Mouse (Mus musculus) embryo, embryonic 9.5 days (tissue): ENCODE results near the gene Edar.

Experiments used
- DNase-seq: peaks from one replicate; pipeline ENCODE4 v3.0.0-alpha.2; 2017; ENCODE audit errors: extremely low spot score

The Edar gene

DNA sequence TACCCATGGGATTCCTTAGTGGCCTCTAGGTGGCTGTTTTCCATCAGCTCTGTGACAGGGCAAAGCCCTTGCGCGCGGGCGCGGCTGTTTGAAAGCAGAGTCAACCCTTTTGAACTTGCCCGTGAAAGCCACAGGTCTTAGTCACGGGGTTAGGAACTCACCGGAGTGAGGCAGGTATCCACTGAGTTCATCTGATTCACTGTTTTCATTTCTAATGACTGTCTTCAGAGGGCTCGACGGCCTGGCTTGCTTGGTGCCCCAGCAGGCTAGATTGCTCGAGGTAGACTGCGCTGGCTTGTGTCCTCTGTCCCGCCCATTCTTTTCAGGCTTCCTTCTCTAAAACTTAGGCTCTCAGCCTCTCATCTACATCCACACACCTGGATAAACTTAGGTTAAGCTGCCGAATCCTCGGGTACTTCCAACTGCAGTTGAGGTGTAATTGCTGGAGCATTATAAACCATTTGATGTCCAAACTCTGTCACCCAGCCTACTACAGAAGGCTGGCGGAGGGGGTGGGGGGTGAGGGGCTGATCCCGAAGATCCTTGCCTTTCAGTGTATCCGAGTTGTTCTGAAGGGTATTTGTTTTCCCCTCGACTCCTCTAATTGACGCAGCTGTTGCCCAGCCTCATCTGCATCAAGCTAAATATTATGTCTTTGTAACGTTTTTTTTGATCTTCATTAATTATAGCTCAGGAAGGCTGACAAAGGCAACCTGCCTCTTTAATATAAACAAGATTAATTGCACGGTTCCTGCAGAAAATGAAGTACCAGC, 24.0 kb downstream of the Edar start:
- peak; percentile 47 for DNase-seq

DNA sequence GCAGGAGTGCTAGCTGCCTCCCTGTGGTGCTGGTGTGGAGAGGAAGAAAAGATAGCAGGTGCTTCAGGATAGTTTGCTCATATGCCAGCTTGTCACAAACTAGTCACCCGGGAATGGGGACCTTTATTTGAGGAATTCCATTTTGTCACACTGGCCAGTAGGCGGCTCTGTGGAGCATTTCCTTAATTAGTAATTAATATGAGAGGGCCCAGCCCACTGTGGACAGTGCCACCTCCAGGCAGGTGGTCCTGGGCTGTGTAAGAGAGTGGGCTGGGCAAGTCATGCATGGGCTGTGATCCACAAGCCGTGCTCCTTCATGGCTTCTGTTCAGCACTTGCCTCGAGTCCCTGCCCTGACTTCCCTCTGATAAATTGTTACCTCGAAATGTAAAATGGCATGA, 26.7 kb downstream of the Edar start:
- DNase-seq, result no peak

DNA sequence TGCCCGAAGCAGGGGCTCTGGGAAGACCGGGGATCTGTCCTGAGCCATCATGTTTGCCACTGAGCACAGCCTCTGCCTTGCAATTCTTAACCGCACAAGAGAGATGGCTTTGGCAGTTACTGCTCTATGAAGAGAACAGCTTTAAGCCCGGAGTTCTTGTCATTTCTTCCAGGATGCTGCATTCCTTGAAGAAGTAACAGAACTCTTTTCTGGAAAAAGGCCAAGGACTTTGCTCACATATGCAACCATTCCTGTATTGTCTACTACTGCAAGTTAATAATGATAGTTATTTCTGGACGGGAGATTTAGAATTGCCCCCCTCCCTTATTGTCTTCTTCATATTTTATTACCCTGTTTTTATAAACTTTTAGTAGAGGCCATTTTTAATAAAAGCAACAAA, 30.8 kb downstream of the Edar start:
- no peak for DNase-seq

DNA sequence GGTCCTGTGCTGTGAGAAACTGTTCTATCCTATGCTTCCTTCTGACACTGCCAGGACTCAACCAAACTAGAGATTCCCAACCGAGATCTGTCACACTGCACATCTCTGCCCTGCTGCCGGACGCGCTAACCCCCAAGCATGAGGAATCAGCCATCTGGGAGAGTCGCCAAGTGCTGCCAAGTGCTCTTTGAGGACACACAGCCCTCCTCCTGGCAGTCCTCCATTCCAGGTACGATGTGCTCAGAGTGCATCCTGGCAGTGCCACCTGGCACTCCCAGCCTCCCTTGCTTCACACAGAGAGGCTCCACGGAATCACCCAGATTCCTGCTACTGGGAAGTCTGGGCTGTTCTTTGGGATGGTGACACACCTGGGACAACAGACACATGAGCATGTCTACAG, 31.3 kb downstream of the Edar start:
- DNase-seq, result no peak

DNA sequence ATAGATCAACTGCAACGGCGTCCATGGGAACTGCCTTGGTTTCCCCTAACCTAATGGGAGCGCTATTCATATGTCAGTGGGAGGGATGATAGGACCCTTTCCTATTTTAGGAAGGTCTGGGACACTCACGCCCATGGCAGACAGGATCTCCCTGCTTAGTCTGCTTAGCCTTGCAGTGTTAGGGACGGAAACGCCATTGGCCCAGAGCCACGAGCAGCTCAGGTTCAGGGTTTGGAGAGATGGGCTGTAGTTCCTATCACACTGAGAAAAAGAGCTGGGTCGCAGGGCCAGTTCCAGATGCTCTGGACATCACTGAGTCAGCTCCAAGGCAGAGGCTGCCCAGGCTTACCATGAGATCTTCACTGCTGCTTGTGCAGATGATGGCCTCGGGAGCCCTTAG, 32.5 kb downstream of the Edar start:
- DNase-seq, result no peak

DNA sequence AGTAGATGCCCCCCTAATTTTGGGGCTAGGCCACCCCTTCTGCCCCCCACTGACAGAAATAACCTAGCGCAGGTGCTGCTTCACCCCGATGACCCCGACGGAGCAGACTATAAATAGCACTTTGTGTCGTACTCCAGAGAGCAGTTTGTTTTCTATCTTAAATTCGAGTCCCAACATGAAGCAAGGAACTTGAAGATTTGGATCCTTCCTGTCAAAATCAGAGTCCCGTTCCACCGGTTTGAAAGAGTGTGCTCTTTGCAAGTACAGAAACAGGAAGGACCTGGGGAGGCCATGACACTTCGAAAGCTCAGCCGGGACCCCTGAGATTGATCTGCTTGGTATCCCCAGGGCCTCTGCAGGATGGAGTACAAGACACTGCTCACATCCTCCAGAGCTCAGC, 33.8 kb downstream of the Edar start:
- DNase-seq, result no peak

DNA sequence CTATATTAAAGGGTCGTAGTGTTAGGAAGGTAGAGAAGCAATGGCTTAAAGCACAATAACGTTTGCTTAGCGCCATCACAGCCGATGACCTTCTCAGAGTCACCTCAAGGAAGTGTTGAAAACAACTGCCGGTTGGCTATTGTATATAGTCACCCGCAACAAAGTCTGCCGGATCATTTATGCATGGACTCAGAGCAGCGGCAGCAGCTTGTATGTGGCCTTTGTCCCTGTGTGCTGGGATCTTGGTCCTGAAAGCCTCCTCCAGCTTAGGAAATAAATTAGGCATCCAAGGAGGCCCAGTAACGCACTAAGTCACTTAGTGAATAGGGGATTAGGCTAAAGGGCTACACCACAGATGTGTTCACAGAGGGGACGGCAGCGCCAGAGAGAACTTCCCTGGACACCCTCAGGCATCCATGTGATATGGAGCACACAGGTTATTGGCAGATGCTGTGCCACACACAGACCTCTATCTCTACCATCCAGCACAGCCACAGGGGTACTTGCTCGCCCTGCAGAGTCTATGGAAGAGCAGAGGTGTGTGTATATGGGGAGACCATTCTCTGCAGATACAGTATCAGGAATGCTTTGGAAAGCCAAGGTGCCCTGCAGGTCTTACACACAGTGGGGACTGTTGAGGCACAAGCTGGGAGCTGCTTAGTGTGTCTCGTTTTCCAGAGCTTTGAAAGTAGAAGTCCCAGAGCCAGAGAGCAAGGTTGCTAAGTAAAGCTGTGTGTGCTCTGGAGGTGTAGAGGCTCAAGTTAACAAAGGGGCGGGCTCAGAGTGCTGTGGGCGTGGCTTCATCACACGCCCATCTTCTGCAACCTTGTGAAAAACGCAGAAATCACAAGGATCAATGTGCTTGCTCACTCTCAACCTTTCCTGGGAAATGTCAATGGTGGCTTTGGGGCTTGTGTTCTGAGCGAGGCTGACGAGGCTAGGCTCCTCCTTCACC, 34.7 kb downstream of the Edar start:
- DNase-seq, result no peak

DNA sequence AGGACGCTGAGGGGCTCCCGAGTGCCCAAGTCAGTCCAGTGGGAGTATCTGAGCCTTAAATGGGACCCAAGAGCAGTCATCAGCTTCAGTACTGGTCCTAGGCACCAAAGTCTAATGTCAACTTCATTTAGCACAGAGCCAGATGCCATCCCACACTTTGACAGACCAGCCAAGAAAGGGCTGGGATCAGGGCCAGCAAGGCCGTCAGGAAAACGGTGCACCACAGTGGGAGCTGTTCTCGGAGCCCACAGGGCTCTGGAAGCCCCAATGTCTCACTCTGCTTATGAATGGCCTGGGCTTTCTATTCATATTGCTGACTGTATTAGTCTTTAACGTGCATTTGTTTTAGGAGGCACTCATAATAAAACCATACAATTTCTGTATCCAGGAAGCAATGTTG, 36.2 kb downstream of the Edar start:
- DNase-seq, result no peak

DNA sequence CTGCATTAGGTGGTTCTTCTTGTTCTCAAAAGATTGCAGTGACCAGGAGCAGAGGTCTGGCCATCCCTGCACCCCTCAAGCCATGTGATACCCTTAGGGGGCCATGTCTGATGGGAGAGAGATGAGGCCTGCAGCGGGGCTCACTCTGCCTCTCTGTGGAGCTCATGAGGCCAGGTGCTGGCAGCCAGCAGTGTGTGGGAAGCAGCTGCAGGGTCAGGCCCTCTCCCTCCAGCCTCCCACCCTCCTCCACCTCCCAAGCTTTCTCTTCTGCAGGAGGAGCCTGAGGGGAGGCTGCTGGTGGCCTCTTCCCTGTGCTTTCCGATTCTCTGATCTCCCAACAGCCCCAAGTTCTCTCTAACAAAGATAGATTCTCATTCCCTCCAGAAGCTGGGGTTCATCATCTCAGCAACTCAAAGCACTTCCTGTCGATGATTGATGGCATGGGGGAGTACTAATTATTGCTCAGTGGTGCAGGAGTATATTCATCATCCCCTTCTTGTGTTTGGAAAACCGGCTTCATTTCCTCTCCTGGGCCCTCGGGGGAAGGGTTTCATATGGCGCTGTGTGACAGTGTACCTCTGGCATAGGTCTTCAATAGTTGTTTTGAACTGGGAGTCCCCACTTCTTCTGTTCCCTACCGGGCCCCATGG, 38.9 kb downstream of the Edar start:
- peak; percentile 25 for DNase-seq

DNA sequence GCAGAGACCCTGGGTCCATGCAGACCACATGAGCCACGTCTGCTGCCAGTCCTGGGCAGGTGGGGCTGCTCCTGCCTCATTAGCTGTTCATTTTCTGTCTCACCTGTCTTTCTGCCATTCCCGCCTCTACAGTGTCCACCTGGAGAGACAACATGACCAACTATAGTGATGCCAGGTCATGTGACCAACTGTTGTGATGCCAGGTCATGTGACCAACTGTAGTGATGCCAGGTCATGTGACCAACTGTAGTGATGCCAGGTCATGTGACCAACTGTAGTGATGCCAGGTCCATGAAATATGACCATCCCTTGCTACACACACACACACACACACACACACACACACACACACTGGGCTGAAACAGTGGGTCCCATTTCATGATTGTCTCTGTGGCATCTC, 41.9 kb downstream of the Edar start:
- DNase-seq, result no peak

DNA sequence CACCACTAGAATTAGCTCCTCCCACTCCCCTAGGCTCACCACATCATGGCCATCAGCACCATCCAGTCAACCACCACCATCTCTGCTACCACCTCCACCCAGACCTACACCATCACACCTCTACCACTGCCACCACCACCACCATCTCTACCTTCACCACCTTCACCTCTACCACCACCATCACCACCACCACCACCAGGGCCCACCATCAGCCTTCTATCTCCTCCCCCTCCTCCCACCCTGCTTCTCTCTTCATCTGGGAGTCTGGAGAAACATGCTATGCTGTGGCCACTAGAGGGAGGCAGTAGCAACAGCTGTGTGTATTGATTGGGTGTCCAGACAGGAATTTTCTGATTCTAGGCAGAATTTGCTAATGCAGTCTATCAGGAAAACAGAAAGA, 47.9 kb downstream of the Edar start:
- DNase-seq, result peak; percentile 28

DNA sequence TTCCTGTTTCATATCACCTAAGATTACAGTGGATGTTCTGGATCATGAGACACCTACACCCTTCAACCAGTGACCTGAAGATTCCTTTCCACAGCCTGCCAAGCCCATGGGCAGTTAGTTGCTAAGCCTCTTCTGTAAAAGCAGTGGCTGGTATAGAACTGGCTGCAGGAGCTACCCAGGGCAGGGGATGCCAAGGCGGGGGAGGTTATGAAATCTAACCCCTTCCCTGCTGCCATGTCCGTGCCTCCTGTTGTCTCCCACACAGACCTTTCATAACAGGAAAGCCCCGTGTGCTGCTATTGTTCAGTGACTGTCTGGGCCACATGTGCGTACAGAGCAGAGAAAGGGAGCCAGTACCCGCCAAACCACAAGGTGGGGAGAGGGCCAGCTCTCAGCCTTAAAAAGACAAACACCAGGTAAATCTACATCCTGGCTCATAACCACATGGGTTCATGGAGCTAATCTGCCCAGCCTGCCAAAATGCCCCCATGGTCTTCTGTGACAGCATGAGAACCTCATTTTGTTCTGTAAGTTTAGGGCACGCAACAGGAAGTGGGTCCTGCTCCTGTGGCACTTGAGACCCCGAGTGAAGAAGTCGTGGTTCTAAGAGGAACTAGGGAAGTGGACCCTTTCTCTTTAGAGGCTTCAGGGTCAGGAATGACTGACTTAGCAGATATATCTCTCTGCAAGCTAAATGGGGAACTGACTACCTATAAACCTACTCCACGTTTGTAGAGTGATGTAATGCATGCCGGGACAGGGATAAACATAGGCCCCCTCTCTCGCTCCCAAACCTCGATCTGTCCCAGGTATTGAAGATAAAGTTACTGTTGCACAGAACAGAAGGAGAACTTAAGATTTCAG, 50.4 kb downstream of the Edar start:
- no peak for DNase-seq

DNA sequence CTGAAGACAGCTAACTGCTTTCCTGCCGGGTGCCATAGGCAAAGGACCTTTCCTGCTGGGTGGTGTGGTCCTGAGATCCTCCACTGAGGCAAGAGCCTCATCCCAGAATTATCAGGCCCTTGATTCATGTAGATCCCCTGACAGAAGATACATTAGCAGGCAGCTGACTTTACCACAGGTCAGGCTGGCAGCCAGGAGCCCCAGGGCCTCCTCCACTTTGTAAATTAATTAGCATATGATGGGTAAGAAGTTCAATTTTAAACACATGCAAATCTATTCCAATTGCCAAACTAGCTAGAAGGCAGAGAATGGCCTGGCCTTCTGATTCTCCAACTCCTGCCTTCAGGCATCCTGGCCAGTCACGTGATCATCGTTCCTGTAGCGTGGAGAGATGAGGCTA, 56.2 kb downstream of the Edar start:
- no peak for DNase-seq

DNA sequence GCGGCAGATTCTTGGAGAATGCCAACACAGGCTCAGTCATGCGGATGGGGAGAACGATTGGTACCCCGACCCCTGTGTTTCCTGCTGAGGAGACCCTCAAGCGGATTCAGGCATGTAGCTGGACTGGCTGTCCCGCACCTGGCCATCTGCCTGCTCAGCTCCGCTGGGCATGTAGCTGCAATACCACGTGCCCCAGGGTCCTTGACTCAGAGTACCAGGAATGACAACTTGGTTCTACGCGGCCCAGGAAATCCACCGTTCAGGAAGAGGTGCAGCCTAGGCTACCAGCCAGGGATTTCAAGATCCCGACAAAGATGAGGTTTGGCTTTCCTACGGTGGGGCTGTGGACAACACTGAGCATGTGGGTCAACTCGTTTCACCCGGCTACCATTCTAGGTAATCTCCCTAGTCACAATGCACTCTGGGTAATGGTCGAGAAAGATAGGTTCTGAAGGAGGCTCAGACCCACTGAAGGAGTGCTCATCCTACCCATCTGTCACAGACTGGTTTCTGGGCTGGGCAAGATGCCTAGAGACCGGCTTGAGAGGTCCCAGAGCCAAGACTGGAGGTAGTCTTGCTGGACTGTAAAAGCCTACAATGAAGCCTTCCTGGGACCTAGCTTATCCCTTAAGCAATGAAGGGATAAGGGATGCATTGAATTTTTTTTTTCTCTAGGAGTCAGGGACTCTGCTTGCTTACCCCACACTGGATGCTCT, 56.8 kb downstream of the Edar start:
- no peak for DNase-seq

DNA sequence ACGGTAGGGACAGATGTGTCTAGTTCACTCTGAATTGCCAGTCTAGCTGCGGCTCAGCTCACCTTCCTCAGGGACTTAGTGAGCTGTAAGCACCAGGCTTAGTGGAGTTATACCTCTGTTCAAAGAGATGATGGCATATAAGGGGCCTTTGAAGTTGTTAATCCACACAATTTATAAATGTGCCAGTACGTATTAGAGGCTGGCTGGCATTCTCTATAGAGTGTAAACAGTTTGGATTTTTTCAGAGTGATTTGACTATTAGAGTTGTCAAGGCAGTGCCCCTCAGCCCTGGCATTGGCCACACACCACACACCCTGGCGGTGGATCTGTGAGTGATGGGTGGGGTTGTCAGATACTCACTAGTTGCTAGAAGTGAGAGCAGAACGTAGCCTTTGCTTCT, 58.9 kb downstream of the Edar start:
- DNase-seq, result no peak

DNA sequence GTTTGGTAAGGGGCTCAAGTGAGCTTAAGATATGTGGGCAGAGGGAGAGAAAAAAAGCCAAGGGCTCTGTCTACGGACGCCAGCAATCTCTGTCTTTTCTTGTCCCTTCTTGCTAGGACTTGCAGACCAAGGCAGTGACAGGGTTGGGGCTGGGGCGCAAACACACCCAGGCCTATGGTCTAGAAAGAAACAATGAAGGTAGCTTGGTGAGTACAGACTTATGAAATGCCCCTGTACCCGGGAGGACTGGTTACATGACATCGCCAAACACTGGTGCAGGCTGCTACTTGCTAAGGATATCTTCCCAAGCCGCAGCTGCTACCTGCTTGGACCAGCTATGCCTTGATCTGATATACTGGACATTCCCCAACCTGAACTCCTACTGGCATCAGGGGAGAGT, 60.9 kb downstream of the Edar start:
- no peak for DNase-seq

DNA sequence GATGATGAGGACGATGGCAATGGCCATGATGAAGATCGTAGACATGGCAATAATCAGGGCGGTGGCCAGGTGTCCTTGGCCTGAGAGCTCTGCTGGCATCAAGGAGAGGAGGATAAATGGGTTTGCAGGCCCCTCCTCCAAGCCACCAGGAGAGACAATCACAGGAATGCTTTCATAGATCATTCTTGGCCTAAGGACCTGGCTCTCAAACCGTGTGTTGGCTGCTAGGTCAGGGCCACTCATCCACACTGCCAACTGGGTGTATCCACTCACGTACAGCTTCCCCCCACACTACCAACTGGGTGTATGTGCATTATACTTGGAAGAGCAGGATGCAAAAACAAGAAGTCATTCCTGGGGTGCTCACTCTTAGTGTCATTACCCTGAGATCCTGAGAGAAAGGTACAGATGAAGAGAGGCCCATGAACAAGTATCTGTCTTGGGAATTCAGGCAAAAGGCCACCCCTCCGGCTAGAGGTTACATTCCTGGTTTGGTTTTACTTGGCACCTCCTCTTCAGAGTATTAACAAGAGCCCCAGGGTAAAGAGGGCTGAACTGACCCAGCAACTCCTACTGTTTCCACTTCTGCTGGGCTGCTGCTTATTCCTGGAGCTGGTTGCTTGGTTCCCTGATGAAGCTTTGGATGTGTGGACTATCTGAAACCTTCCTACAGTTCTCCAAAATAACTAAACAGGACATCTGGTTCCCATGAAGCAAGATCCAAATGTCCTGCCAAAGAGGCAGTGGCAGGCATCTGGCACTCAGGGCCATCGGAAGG, 64.8 kb downstream of the Edar start:
- DNase-seq, result no peak

DNA sequence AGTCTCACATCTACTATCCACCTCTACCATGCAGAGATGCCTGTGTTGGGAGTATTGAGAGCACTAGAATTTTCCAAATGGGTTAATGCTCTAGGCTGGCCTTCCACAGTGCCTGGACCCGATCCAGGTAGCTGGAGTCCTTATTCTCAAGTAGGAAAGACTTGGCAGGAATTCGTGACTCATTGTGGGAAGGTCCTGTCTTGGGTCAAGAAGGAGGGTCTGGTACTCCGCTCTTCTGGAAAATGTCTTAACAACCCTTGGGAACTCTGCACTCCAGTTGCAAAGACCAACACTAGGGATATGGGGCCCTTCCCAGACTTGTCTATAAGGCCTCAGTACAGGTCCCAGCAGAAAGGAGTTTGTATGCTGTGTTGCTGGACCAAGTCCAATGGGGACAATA, 66.6 kb downstream of the Edar start:
- DNase-seq, result no peak

DNA sequence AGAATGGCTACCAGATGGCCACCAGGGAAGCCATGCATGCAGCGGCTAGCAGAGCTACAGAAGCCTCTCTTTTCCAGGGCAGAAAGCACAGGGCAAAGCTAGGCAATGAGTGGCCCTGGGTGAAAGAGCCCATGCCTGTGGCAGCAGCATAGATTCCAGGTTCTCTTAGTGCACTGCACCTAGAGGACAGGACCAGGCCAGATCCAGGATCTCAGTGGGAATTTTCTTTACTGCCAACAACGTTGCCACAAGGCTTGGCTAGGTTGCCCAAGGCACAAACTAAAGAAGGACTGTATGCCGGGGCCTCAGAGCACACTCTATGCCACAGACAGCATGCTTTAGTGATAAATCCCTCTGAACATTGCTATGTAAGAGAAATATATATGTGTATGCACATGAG, 69.1 kb downstream of the Edar start:
- no peak for DNase-seq

DNA sequence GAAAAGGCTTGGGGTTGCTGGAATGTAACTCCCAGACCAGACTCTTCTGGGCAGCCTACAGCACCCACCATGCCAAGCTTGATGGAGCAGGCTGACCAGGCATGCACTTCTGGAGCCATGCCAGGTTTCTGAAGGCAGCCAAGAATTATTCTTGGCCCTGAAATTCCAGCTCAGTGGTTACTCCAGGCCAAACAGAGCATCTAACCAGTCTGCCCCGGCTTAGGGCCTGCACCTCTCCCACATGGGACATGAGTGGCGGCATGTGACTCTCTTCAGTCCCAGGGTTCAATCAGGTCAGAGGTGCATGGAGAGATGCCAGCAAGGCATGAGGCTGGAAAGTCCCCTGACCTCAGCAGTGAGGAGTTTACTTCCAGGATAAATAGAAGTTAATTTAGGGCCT, 70.7 kb downstream of the Edar start:
- DNase-seq, result no peak
